Mouse (Mus musculus): ENCODE measurements at regions not wholly inside any gene's neighbourhood (a gene's known extent, or its start where the extent isn't known, plus 50 kb on each side); places are given as distances from the start of the nearest gene placed in this dataset.

GRCm38 (mm10) chr4:56252375-56252774, 487.5 kb upstream of the Gm26657 start:
- peak; percentile 9 for DNase-seq

DNA sequence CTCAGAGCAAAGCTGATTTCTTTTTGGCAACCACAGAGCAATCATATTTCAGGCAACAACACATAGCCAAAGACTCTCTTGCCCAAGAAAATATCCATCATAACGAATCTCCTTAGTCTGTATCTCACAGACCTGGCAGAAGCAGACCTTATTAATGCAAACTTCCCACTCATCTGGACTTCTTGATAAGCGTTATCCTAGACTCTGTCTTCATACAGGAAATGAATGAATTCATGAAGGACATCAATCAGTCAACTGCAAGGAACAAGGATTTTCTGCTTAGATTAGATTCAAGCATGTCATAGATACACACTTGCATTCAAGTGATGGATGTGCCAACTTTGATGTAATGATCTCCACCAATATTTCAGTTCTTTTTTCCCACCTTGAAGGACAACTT, 488.1 kb upstream of the Gm26657 start:
- no peak for DNase-seq

DNA sequence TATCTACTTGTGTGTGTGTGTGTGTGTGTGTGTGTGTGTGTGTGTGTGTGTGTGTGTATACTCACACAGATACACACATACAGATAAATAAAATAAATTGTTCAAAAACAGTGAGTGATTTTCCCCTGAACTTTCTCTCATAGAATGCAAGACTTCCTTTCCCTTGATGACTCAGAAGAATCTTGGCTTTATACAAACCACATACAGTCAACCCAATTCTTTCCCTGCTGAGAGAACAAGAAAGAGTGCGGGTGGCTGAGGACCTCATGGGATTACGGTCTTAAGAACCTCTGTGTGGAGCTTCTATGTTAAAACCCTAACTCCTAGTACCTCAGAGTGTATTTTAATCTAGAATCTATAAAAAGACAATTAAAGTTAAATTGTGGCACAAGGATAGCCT, 489.3 kb upstream of the Gm26657 start:
- no peak for DNase-seq

DNA sequence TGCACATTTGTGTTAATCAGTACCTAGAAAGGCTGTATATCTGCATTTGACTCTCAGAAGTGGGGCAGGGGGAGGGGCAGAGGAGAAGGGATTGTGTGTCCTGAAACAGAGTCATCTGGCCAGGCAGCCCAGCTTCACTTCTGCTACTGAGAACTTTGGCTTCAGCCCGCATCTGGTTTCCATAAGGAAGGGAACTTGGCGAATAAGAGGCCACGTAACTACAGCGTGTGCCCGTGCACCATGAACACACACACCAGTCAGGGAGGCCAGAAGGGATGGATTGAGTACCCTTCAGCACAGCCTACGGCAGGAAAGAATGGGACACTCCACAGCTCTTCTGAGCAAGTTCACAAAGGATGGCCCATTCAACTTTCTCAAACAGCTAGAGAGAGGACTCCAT, 496.0 kb upstream of the Gm26657 start:
- DNase-seq, result no peak

DNA sequence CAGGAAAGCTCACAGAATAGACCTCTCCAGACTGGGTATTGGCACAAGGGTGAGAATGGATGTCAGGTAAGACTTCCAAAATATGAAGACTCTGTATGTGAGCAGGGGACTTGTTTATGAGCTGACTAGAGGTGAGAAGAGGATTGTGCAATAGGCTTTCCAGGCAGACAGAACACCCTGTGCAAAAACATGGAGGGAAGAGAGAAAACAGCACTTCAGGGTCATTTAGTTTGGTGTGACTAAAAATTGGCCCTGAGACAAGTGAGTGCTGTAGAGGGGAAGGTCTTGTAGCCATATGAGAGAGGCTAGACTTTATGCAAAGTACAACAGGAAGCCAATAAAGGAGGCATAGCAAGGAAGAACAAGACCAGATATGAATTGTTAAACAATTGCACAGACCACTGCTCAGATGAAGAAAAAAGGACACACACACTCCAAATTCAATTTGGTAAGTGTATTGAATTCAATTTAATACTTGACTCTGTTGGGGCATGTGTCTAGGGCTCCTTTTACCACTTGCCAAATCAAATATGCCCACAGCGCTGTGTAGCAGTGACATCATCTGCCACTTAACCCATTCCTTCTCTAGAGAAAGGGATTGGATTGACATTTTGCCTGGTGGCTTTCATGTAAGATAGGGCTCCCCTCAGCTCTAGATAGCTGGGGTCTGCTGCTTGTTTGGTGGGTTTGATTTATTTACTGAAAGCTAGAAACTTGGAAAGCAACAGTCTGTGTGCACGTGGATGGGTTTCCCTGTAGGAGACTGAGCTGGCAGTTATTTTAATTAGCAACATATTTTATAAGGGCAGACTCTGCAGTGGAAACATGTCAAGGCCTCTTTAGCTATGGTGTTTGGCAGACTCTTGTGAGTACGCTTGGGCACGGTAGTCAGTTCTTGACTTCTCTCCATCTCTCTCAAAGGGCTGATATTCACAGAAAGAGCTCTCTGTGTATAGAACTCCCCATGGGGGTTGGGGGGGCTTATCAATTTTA, 501.1 kb upstream of the Gm26657 start:
- no peak for DNase-seq

- DNase-seq, result no peak
These were observed 508.5 kb upstream of the Gm26657 start for GRCm38 (mm10) chr4:56231414-56231813.

- no peak for DNase-seq
These were observed 509.4 kb upstream of the Gm26657 start for GRCm38 (mm10) chr4:56230451-56230850.

DNA sequence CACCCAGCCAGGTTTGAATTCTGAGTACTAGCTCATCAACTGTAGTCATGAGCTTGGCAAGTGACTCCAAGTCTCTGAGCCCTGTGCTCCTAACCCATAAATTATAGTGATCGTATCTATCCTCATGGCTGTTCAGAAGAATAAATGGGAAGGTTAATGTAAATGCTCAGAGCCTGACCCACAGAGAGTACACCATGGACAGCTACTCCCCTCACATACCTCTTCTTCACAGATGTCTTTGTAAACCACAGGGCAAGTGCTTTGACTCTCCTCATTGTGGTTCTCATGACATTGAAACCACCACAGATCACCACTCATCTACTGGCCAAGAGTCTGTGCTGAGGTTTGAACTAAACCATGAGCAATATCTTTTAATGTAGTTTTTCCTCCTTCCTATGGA, 513.4 kb upstream of the Gm26657 start:
- no peak for DNase-seq

DNA sequence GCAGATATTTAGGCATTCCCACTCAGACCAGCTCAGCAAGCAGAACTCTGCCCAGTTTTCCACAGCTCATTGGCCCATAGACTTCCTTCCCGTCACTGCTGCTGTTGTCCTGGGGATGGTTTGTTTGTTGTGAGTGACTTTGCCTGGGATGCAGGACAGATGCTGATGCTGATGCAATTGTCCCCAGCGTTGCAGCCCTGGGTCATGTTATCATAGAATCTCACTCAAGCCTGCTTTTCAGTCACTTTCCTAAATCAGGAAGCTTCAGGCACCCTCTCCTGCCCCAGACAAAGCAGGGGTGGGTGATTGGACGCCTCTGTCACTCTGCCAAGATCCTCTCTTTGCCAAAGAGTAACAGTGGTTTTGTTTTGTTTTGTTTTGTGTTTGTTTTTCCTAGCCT, 515.3 kb upstream of the Gm26657 start:
- DNase-seq, result peak; percentile 25

- peak; percentile 46 for DNase-seq
These were observed 517.7 kb upstream of the Gm26657 start for GRCm38 (mm10) chr4:56222023-56222776.

- DNase-seq, result no peak
These were observed 519.3 kb upstream of the Gm26657 start for GRCm38 (mm10) chr4:56220531-56220930.

- no peak for DNase-seq
These were observed 530.4 kb upstream of the Gm26657 start for GRCm38 (mm10) chr4:56209499-56209898.

DNA sequence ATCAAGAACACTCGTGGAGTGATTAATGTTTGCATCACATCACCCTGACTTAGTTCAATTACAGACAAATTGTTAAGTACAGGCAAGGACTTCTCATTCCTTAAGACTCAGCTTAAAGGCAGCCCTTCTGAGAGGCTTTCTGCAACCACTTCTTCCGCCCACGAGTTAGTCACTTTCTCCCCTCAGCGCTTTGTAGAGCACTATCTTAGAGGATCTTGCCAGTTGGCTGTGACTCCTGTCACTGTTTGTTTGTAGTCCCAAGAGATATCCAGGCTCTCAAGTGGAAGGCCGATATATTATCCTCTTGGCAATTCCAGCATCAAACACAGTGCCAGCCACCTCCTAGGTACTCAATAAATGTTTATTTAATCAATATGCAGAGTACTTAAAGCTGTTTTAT, 532.1 kb upstream of the Gm26657 start:
- no peak for DNase-seq

DNA sequence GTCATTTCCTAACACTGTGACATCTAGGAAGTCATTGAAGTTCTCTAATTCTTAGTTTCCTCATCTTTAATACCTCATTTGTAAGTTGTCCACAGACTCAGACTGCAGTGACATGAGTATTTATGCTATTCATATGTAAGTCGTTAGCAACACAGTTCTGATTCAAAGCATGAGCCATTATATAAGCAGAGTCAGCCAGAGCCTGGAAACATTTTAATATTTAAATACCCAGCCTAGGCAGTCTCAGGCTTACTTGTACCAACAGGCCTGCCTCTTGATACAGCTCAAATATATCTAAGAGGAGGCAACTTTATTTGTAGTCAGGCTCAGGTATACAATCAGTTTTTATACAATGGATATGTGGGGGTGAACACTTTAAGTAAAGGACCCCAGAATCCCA, 534.8 kb upstream of the Gm26657 start:
- no peak for DNase-seq

GRCm38 (mm10) chr4:56193365-56193764, 546.5 kb upstream of the Gm26657 start:
- no peak for DNase-seq

DNA sequence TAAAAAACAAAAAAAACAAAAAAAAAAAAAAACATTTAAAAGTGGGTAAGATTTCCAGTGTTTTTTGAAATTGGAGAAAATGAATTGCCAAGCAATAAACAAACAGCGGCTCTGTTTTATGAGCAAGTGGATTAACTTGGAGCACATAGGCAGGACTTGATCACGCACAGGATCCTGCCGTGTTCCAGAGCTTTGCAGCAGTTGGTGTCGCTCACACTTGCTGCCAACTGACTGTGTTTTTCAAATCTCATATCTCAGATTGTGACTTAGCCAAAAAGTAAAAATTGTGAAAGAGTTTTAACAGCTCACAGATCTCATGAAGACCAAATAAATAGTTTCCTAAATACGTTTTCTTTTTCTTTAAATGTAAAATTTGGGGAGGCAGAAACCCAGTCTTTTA, 547.4 kb upstream of the Gm26657 start:
- no peak for DNase-seq

GRCm38 (mm10) chr4:56179566-56179965, 560.3 kb upstream of the Gm26657 start:
- DNase-seq, result no peak

GRCm38 (mm10) chr4:56178844-56179481, 560.9 kb upstream of the Gm26657 start:
- DNase-seq, result no peak

DNA sequence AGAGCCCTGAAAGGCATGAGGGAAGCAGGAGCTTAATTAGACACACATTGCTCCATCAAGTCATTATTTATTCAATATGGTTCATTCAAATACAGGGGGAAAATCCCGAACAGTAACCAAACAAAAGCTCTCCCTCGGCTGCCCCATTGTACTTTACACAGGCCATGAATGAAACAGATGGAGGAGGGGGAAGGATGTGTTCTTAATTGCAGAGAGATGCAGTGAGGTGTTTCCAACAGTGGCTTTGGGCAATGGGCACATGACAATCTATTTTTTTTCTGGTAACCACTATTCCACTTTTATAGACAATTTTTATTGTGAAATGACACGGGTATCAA, 578.6 kb upstream of the Gm26657 start:
- DNase-seq, result no peak

- DNase-seq, result peak; percentile 13
These were observed 579.2 kb upstream of the Gm26657 start for GRCm38 (mm10) chr4:56160551-56161256.

GRCm38 (mm10) chr4:56157521-56158065, 582.3 kb upstream of the Gm26657 start:
- DNase-seq, result no peak

DNA sequence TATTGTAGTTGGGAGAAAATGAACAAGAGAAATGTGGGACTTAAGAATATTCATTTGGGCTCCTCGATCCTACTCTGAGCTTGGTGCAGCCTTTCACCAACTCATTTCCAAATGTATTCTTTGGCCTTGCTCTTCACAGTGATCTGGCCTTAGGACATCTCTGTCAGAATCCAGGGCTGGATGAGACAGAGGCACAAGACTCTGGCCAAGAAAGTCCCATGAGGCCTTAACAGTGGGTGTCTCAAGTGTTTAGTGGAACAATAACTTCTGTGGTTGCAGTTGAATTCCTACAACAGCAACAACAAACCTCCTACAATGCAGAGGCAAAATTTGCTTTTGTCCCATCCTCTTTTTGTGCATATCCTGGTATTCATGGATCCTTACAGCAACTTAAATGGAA, 589.2 kb upstream of the Gm26657 start:
- DNase-seq, result no peak

DNA sequence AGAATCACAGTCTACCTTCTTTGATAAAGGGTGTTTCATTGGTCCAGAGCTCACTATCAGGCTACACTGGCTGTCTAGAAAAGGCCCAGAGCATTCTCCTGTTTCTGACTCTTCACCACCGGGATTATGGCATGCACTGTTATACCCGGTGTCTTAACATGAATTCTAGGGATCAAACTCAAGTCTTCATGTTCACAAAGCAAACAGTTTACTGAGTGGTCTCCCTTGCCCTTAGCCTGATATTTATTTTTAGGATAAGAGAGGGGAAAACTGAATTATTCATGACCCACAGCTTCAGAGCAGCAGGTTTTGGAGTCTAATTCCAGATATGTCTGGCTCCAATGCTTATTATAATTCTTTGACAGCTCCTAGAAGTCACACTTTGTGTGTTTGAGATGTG, 596.0 kb upstream of the Gm26657 start:
- DNase-seq, result no peak
